Mouse (Mus musculus) cerebellum, adult 2 months (tissue): Measurements from ENCODE around the gene Nod2.
A peak's percentile ranks its signal among the peaks of the same experiment; 100 is the strongest.

Experiments used
- CTCF ChIP-seq: fragments of 200-500 bp; IDR thresholded peaks from 2 replicates; pipeline ENCODE4 v1.5.1; 2011; ENCODE audit warnings: low read depth, mild to moderate bottlenecking, control low read depth, low read length, moderate library complexity, borderline replicate concordance; ENCODE audit not compliant: insufficient read depth
- POLR2A ChIP-seq: fragments of 200-500 bp; IDR thresholded peaks from 2 replicates; pipeline ENCODE4 v1.6.1; 2011; ENCODE audit warnings: low read length, control low read depth, borderline replicate concordance; ENCODE audit not compliant: insufficient read depth

- TF ChIP-seq CTCF = no peak
- peak; percentile 50; the same call in 1 of the 2 replicates for TF ChIP-seq POLR2A
Measured at GRCm38 (mm10) chr8:88627265-88627991, 19.7 kb upstream of the Nod2 start.
